Mouse (Mus musculus) C3H10T1/2 (cell line): ENCODE measurements around the gene Igfl3. TPM values are rescaled to one million over a fixed set of nuclear protein-coding genes. Genes with fewer than 3 reads are reported as not detected.

Experiments used
- polyA plus RNA-seq, 2 experiments: library from polyadenylated mRNA; unstranded; fragments of >200 nt; fragmentation: generic; extraction: Trizol; gene quantifications; one replicate each; pipeline ENCODE4 v1.2.1; 2012; ENCODE audit warnings: missing spikeins in 2 of 2

The Igfl3 gene
- polyA plus RNA-seq: not detected

DNA sequence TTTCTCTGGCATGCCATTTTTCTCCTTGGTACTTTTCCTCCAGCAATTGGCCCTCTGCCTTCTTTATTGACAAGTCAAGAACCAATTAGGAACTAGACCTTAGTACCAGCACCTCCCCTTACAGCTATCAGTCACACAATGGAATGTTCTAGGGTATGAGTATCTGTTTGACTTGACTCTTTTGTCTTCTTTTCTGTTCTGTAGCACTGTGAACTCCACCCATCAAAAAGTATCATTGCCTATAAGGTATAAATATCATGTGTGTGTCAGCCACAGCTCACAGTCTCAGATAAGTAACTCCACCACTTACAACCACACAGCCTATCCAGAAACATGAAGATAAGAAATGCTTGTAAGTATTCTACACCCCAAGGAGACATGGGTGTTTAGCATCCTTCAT lies at the start of gene Igfl3:
Igfl3 (plus strand) TSS at position 301 of the 400 bp plus-strand sequence.

Other genes with a start within 250 kb of the Igfl3 start
- gene Ceacam11, start 204.4 kb upstream of the Igfl3 start, polyA plus RNA-seq: not detected
- gene Ceacam13, start 166.6 kb upstream of the Igfl3 start, polyA plus RNA-seq: not detected
- gene Ceacam12, start 110.6 kb upstream of the Igfl3 start, polyA plus RNA-seq: not detected
- gene Mill1, start 68.9 kb downstream of the Igfl3 start, polyA plus RNA-seq: not detected
- not detected for gene Psg18, start 178.5 kb downstream of the Igfl3 start, polyA plus RNA-seq